Mouse (Mus musculus) lung, adult 18-20 months (tissue): ENCODE measurements around the gene Nipsnap2.
"Not testable (repeated sequence)": the region's sequence is repeated elsewhere in the genome, so short reads cannot be mapped to it uniquely, and the experiment has no call there.

Source experiments
- DNase-seq, 2 experiments: peaks; one replicate each; pipeline ENCODE4 v3.0.0; 2022; ENCODE audit warnings: mixed read lengths in 2 of 2

The Nipsnap2 gene

DNA sequence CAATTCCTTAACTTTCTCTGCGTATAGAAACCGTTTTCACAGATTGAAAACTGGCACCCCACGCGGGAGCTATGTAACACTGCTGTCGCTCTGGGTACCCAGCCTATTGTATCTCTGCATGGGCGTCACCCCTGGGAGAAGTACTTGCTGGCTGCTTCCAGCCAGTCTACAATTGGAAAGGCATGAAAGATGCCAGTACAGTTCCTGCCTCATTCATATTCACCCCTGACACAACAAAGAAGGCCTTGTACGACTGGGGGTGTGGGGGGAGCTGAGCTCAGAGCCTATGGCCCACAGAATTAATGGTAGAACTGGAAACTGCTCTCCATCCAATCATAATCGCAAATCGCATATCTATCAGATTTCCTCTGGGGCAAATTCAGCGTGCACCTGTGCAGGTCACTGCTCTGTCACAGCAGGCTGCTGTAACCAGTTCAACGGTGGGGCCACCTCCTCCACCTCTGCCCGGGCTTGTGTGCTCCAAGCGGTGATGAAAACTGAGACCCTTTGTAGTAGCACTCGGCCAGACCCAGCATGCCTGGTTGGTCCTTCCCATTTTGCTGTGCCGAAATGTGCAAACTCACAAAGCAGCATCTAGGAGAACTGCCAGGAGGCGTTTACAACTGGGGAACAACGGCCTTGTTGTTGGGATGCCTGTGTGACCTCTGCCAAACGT is 37.1 kb downstream of the Nipsnap2 start:
- DNase-seq, result no peak

GRCm38 (mm10) chr5:129770443-129771355 is 45.8 kb downstream of the Nipsnap2 start:
- DNase-seq, result no peak

GRCm38 (mm10) chr5:129772433-129772832 is 47.6 kb downstream of the Nipsnap2 start:
- no peak for DNase-seq

DNA sequence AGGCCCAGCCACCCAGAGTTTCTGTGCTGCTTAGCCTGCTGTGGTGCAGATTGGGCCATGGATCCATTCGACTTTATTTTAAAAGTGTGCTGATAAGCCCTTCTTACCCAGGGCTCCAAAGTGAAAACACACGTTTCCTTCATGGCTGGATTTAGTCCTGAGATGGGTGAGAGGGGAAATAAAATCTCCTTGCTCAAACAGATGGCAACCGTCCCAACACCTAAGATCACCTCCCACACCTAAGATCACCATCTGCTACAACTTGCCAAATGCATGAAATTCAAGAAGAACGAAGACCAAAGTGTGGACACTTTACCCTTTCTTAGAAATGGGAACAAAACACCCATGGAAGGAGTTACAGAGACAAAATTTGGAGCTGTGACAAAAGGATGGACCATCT is 48.5 kb downstream of the Nipsnap2 start:
- DNase-seq, result not testable (repeated sequence)

DNA sequence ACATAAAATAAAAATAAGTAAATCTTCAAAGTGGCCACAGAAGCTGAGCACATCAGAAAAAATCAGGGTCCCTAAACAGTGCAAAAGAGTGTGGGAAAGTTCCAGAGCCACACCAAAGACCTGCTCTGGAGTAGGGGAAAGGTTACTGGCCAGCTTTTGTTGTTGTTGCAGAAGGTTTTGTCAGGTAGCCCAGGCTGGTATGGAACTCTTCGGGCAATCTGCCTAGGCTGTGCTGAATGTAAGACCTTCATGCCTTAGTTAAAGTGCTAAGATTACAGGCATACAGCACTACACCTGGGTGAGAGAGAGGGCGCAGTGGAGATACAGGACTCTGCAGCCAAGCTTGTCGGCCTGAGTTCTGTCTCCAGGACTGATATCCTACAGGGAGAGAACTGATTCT is 49.8 kb downstream of the Nipsnap2 start:
- DNase-seq, result no peak

DNA sequence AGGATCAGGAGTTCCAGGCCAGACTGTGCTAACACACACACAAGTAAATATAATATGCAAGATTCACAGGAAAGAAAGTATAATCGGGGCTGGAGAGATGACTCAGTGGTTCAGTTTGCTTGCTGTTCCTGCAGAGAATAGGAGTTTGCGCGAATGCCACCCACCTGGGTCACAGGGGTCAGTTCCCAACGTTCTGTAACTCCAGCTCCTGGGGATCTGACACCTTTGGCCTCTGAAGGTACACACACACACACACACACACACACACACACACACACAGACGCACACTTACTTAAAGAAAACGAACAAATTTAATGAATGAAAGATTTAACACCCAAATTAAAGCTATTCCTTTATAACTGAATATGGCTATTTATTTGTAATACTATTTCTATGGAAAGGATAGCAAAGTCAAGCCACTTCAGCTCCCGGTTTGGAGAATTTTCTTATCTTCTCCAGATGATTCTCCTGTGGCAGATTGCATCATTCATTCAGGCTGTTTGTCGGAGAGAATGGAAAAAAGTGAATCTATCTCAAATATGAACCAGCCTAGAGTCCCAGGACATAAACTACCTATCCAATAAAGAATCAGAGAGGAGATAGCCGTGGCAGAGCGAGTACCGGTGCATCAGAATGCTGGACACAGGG is 53.6 kb downstream of the Nipsnap2 start:
- no peak for DNase-seq

- DNase-seq, result peak; percentile 80 to 84
These were observed 54.3 kb downstream of the Nipsnap2 start for GRCm38 (mm10) chr5:129778996-129779716.

- DNase-seq, result no peak
These were observed 55.3 kb downstream of the Nipsnap2 start for GRCm38 (mm10) chr5:129780131-129780530.

- DNase-seq, result no peak
These were observed 57.3 kb downstream of the Nipsnap2 start for GRCm38 (mm10) chr5:129782211-129782610.

DNA sequence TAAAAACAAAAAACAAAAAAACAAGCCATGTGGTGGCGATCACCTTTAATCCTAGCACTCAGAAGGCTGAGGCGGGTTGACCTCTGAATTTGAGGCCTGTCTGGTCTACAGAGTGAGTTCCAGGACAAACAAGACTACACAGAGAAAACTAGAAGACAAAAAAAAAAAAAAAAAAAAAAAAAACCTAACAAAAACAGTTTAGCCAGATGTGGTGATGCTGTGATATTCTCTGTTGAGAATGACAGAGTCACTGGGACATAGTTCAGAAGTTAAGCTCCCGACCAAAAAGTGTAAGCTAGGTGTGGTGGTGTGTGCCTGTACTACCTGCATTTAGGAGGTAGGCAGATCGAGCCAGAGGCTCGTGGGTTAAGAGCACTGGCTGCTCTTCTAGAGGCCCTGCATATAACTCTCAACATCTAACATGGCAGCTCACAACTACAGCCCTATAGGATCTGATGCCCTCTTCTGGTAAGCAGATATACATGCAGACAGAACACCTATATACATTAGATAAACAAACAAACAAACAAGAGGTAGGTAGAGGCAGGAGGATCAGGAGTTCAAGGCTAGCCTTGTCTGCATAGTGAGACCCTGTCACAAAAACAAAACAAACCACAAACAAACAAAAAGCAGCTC is 60.5 kb downstream of the Nipsnap2 start:
- DNase-seq, result no peak

GRCm38 (mm10) chr5:129786161-129786560 is 61.3 kb downstream of the Nipsnap2 start:
- no peak for DNase-seq

- DNase-seq, result peak; percentile 96 to 97
These were observed 62.2 kb downstream of the Nipsnap2 start, which contains the start of gene Psph for GRCm38 (mm10) chr5:129786818-129787790. Psph (minus strand) TSS chr5:129787449.

GRCm38 (mm10) chr5:129787818-129788593 is 63.1 kb downstream of the Nipsnap2 start:
- DNase-seq, result no peak

DNA sequence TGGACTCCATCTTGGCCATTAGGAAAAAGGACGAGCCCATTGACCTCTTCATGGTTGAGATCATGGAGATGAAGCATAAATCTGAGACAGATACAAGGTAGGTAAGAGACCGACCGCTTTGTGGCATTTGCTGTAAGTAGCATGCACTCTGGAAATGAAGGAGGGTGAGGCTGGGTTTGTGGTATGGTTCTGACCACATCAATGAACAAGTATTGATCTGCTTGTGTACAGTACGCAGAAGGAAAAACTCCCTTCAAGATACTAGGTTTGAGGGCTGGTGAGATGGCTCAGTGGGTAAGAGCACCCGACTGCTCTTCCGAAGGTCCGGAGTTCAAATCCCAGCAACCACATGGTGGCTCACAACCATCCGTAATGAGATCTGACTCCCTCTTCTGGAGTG is 65.7 kb downstream of the Nipsnap2 start:
- DNase-seq, result not testable (repeated sequence)
